Mouse (Mus musculus): ENCODE measurements around the gene Maml1. TPM values are rescaled to one million over a fixed set of nuclear protein-coding genes. Genes with fewer than 3 reads are reported as not detected.

Maml1 gene
- polyA plus RNA-seq, 1 experiment, result 35.3 TPM

DNA sequence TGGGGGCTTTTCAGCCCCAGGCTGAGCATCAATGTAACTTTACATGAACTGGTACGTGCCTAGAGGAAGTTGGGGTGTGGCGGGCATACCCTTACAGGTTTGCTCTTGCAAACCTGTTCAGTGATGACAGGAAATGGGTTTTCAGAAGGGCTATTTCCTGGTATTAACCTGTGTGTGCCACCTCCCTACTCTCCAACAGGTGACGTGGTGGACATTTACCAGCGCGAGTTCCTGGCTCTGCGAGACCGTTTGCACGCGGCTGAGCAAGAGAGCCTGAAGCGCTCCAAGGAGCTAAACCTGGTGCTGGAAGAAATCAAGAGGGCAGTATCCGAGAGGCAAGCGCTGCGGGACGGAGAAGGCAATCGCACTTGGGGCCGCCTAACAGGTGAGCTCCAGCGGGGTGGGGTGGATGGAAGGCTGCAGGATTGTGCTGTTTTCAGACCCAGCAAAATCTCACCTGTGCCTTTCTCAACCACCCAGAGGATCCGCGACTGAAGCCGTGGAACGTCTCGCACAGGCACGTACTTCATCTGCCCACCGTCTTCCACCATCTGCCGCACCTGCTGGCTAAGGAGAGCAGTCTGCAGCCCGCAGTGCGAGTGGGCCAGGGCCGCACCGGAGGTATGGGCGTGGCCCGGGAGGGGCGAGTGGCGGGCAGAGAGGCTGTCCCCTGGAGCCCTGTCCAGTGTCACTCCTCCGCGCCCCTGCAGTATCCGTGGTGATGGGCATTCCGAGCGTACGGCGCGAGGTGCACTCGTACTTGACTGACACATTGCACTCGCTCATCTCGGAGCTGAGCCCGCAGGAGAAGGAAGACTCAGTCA is 61.4 kb downstream of the Maml1 start:
- WGBS, result 92% methylated on average over 45 of the region's 45 CpGs
- no peaks in the 10 kb centered on the region for H3K36me3 ChIP-seq (ENCODE audit: control insufficient read depth, insufficient read depth, low read length)
- H3K27me3 ChIP-seq (ENCODE audit: control insufficient read depth, insufficient read depth, low read length), result no peaks in the 10 kb centered on the region
- no peak for DNase-seq
- H3K4me3 ChIP-seq (ENCODE audit: control insufficient read depth, insufficient read depth, low read length), result no peak overlapping the region
- no peak overlapping the region for H3K27ac ChIP-seq (ENCODE audit: control insufficient read depth, insufficient read depth, low read length)
- no peak for TF ChIP-seq POLR2A (IDR thresholded peaks at IDR 0.05; ENCODE audit: control insufficient read depth, extremely low read depth, insufficient read depth, low read length, poor library complexity)
- no peak for TF ChIP-seq CTCF (IDR thresholded peaks at IDR 0.05; ENCODE audit: borderline replicate concordance, control insufficient read depth, extremely low read depth, insufficient read depth, low read length, poor library complexity)
- peaks cover 18% of the 10 kb centered on the region for H3K4me1 ChIP-seq (replicated peaks; ENCODE audit: control insufficient read depth, insufficient read depth, low read length)

DNA sequence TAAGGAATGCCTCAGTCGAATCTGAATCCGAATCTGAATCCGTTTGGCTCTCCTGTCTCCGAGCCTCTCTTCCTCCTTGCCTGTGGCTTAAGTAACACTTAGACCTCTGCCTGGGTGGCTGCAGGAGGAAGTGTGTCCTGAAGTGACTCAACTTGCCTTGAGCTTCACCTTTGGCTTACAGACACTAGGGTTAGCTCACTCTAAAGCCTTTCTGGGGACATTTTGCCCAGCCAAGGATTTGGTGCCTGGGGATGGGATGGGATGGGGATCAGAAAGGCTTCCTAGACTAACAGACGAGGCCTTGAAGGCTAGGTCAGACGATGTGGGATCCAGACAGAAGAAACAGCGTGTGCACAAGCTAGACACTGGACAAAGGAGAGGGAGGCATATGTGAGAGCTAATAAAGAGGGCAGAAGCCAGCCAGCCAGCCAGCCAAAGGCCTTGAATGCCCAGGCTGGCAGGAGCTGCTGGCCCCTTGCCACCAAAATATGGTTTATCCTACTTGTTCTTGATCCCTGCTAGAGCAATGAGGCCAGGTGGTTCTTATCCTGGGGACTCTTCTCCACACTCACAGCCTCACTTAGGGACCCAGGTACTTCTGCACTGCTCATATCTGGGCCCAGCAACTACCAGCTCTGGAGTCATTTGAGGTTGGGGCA is 62.7 kb downstream of the Maml1 start:
- whole genome bisulfite sequencing, result 73% methylated on average over 7 of the region's 7 CpGs
- Histone ChIP-seq H3K27me3 (ENCODE audit: control insufficient read depth, insufficient read depth, low read length) (no peaks in the 10 kb centered on the region), H3K27ac (ENCODE audit: control insufficient read depth, insufficient read depth, low read length) (no peak overlapping the region), H3K4me1 (replicated peaks; ENCODE audit: control insufficient read depth, insufficient read depth, low read length) (peaks cover 27% of the 10 kb centered on the region), H3K4me3 (ENCODE audit: control insufficient read depth, insufficient read depth, low read length) (no peak overlapping the region), H3K36me3 (ENCODE audit: control insufficient read depth, insufficient read depth, low read length) (no peaks in the 10 kb centered on the region)
- no peak for TF ChIP-seq CTCF (IDR thresholded peaks at IDR 0.05; ENCODE audit: borderline replicate concordance, control insufficient read depth, extremely low read depth, insufficient read depth, low read length, poor library complexity)
- no peak for TF ChIP-seq POLR2A (IDR thresholded peaks at IDR 0.05; ENCODE audit: control insufficient read depth, extremely low read depth, insufficient read depth, low read length, poor library complexity)
- no peak for DNase-seq

DNA sequence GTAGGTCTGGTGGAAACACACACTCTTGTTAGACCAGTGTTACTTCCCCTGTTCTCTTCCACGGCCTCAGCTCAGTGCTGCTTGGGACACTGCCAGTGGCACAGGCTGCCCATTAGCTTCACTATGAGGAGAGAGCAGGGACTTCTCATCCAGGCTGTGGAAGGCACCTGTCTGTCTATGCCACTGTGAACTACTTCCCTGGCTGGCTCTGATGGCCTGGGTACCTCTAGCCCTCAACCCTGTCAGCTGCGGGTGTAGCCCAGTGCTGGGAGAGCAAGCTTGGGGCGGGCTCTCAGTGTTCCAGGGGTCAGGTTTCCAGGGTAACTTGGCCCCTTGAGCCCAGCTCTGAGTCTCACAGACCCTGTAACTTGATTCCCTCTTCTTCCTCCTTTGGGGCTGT is 63.3 kb downstream of the Maml1 start:
- no peak for DNase-seq
- H3K27me3 ChIP-seq (ENCODE audit: control insufficient read depth, insufficient read depth, low read length), result no peaks in the 10 kb centered on the region
- 80% methylated on average over 3 of the region's 3 CpGs for WGBS
- H3K36me3 ChIP-seq (ENCODE audit: control insufficient read depth, insufficient read depth, low read length), result no peaks in the 10 kb centered on the region
- H3K4me3 ChIP-seq (ENCODE audit: control insufficient read depth, insufficient read depth, low read length), result no peak overlapping the region
- peaks cover 29% of the 10 kb centered on the region for H3K4me1 ChIP-seq (replicated peaks; ENCODE audit: control insufficient read depth, insufficient read depth, low read length)
- H3K27ac ChIP-seq (ENCODE audit: control insufficient read depth, insufficient read depth, low read length), result no peak overlapping the region
- TF ChIP-seq POLR2A (IDR thresholded peaks at IDR 0.05; ENCODE audit: control insufficient read depth, extremely low read depth, insufficient read depth, low read length, poor library complexity) (no peak), CTCF (IDR thresholded peaks at IDR 0.05; ENCODE audit: borderline replicate concordance, control insufficient read depth, extremely low read depth, insufficient read depth, low read length, poor library complexity) (no peak)

DNA sequence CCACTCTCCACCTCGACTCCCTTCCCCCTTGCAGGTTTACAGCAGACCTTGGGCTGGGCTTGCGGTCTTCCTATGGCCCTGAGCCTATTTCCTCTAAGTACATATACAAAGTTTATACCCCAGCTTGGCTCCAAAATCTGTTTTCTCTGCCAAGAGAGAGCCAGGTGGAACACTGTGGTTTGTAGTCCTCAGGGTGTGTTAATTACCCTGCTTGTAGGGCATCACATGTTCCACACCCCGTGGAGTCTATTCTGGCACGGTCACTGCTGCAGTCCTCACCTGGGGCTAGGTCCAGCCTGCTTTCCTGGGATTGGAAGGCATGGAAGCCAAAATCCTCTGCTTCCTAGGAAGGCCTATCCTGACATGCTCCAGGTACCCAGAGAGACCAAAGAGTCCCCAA is 64.4 kb downstream of the Maml1 start:
- no peak for DNase-seq
- Histone ChIP-seq H3K27ac (ENCODE audit: control insufficient read depth, insufficient read depth, low read length) (no peak overlapping the region), H3K27me3 (ENCODE audit: control insufficient read depth, insufficient read depth, low read length) (no peaks in the 10 kb centered on the region), H3K4me1 (replicated peaks; ENCODE audit: control insufficient read depth, insufficient read depth, low read length) (peaks cover 24% of the 10 kb centered on the region), H3K36me3 (ENCODE audit: control insufficient read depth, insufficient read depth, low read length) (no peaks in the 10 kb centered on the region), H3K4me3 (ENCODE audit: control insufficient read depth, insufficient read depth, low read length) (no peak overlapping the region)
- TF ChIP-seq POLR2A (IDR thresholded peaks at IDR 0.05; ENCODE audit: control insufficient read depth, extremely low read depth, insufficient read depth, low read length, poor library complexity) (no peak), CTCF (IDR thresholded peaks at IDR 0.05; ENCODE audit: borderline replicate concordance, control insufficient read depth, extremely low read depth, insufficient read depth, low read length, poor library complexity) (no peak)
- 84% methylated on average over 4 of the region's 4 CpGs for WGBS

DNA sequence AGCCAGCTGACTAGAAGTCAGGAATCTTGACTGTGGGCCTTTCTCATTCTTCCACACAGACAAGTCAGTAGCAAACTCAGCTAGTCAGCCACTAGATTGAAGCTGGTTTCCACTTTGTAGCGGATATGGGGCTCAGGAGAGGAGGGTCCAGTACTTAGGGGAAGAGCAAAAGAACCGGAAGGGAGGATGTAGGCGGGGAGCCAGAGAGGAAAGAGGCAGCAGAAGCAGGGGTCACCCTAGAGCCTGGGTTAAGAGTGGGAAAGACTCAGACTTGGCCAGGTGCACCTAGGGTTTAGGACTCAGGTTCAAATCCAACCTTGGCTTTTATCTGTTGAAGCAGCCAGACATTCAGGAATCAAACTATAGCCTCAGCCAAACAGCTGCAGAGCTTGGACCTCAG is 64.9 kb downstream of the Maml1 start:
- no peak overlapping the region for H3K4me3 ChIP-seq (ENCODE audit: control insufficient read depth, insufficient read depth, low read length)
- no peaks in the 10 kb centered on the region for H3K27me3 ChIP-seq (ENCODE audit: control insufficient read depth, insufficient read depth, low read length)
- H3K36me3 ChIP-seq (ENCODE audit: control insufficient read depth, insufficient read depth, low read length), result no peaks in the 10 kb centered on the region
- no peak for TF ChIP-seq CTCF (IDR thresholded peaks at IDR 0.05; ENCODE audit: borderline replicate concordance, control insufficient read depth, extremely low read depth, insufficient read depth, low read length, poor library complexity)
- TF ChIP-seq POLR2A (IDR thresholded peaks at IDR 0.05; ENCODE audit: control insufficient read depth, extremely low read depth, insufficient read depth, low read length, poor library complexity), result no peak
- H3K27ac ChIP-seq (ENCODE audit: control insufficient read depth, insufficient read depth, low read length), result no peak overlapping the region
- WGBS, result 73% methylated on average over 3 of the region's 3 CpGs
- peaks cover 22% of the 10 kb centered on the region for H3K4me1 ChIP-seq (replicated peaks; ENCODE audit: control insufficient read depth, insufficient read depth, low read length)
- no peak for DNase-seq

DNA sequence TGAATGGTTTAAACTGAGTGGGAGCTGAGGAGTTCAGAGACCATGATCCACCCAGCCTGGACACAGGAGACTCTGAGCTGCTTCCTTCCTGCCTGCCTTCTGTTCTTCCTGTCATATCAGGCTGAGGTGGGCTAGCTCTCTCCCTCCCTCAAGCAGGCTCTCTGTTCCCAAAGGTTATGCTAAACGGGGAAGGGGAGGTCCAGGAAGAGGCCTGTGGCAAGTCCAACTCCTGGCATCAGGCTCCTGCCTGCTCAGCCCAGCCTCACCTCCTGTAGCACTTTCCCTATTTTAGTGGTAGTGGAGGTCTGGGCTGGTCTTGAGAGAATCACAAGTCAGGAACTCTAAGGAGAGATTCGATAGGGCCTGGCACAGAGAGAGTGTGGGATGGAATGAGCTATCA is 65.7 kb downstream of the Maml1 start:
- 29% methylated on average over 2 of the region's 2 CpGs for WGBS
- Histone ChIP-seq H3K4me3 (ENCODE audit: control insufficient read depth, insufficient read depth, low read length) (peak overlapping the region; percentile 70), H3K36me3 (ENCODE audit: control insufficient read depth, insufficient read depth, low read length) (no peaks in the 10 kb centered on the region), H3K27ac (ENCODE audit: control insufficient read depth, insufficient read depth, low read length) (no peak overlapping the region), H3K27me3 (ENCODE audit: control insufficient read depth, insufficient read depth, low read length) (no peaks in the 10 kb centered on the region), H3K4me1 (replicated peaks; ENCODE audit: control insufficient read depth, insufficient read depth, low read length) (peaks cover 22% of the 10 kb centered on the region)
- no peak for DNase-seq
- no peak for TF ChIP-seq CTCF (IDR thresholded peaks at IDR 0.05; ENCODE audit: borderline replicate concordance, control insufficient read depth, extremely low read depth, insufficient read depth, low read length, poor library complexity)
- TF ChIP-seq POLR2A (IDR thresholded peaks at IDR 0.05; ENCODE audit: control insufficient read depth, extremely low read depth, insufficient read depth, low read length, poor library complexity), result no peak

Data from thymus, adult 2 months (tissue).